Mouse (Mus musculus): Measurements from ENCODE around the gene Ttc41.

Ttc41 gene

GRCm38 (mm10) chr10:86744306-86744705 is 38.7 kb downstream of the Ttc41 start:
- ATAC-seq (ENCODE audit: insufficient number of reproducible peaks, low FRiP score, low TSS enrichment), result no peak

GRCm38 (mm10) chr10:86755816-86756502 is 50.3 kb downstream of the Ttc41 start:
- ATAC-seq (ENCODE audit: insufficient number of reproducible peaks, low FRiP score, low TSS enrichment), result no peak

GRCm38 (mm10) chr10:86757724-86758123 is 52.1 kb downstream of the Ttc41 start:
- no peak for ATAC-seq (ENCODE audit: insufficient number of reproducible peaks, low FRiP score, low TSS enrichment)

- no peak for ATAC-seq (ENCODE audit: insufficient number of reproducible peaks, low FRiP score, low TSS enrichment)
Measured at GRCm38 (mm10) chr10:86758211-86758610, 52.6 kb downstream of the Ttc41 start.

- ATAC-seq (ENCODE audit: insufficient number of reproducible peaks, low FRiP score, low TSS enrichment), result no peak
Measured at GRCm38 (mm10) chr10:86761236-86761635, 55.6 kb downstream of the Ttc41 start.

- no peak for ATAC-seq (ENCODE audit: insufficient number of reproducible peaks, low FRiP score, low TSS enrichment)
Measured at GRCm38 (mm10) chr10:86761722-86762383, 56.2 kb downstream of the Ttc41 start.

GRCm38 (mm10) chr10:86762384-86762730 is 56.7 kb downstream of the Ttc41 start:
- ATAC-seq (ENCODE audit: insufficient number of reproducible peaks, low FRiP score, low TSS enrichment), result no peak

- ATAC-seq (ENCODE audit: insufficient number of reproducible peaks, low FRiP score, low TSS enrichment), result no peak
Measured at GRCm38 (mm10) chr10:86763672-86764071, 58.1 kb downstream of the Ttc41 start, which contains the start of gene Gm49358. Gene Gm49358, plus strand, starts transcription at chr10:86763972.

- ATAC-seq (ENCODE audit: insufficient number of reproducible peaks, low FRiP score, low TSS enrichment), result no peak
Measured at GRCm38 (mm10) chr10:86765344-86765966, 59.8 kb downstream of the Ttc41 start.

GRCm38 (mm10) chr10:86769216-86769615 is 63.6 kb downstream of the Ttc41 start:
- no peak for ATAC-seq (ENCODE audit: insufficient number of reproducible peaks, low FRiP score, low TSS enrichment)

GRCm38 (mm10) chr10:86769797-86770196 is 64.2 kb downstream of the Ttc41 start:
- no peak for ATAC-seq (ENCODE audit: insufficient number of reproducible peaks, low FRiP score, low TSS enrichment)

GRCm38 (mm10) chr10:86771701-86772100 is 66.1 kb downstream of the Ttc41 start:
- no peak for ATAC-seq (ENCODE audit: insufficient number of reproducible peaks, low FRiP score, low TSS enrichment)

GRCm38 (mm10) chr10:86772231-86772631 is 66.6 kb downstream of the Ttc41 start:
- no peak for ATAC-seq (ENCODE audit: insufficient number of reproducible peaks, low FRiP score, low TSS enrichment)

- ATAC-seq (ENCODE audit: insufficient number of reproducible peaks, low FRiP score, low TSS enrichment), result no peak
Measured at GRCm38 (mm10) chr10:86773360-86773759, 67.7 kb downstream of the Ttc41 start.

- no peak for ATAC-seq (ENCODE audit: insufficient number of reproducible peaks, low FRiP score, low TSS enrichment)
Measured at GRCm38 (mm10) chr10:86776281-86776680, 70.7 kb downstream of the Ttc41 start.

GRCm38 (mm10) chr10:86777614-86778319 is 72.2 kb downstream of the Ttc41 start:
- ATAC-seq (ENCODE audit: insufficient number of reproducible peaks, low FRiP score, low TSS enrichment), result no peak

- peak; percentile 89 for ATAC-seq (ENCODE audit: insufficient number of reproducible peaks, low FRiP score, low TSS enrichment)
Measured at GRCm38 (mm10) chr10:86778398-86779116, 72.9 kb downstream of the Ttc41 start, which contains the start of gene Nt5dc3. Gene Nt5dc3, plus strand, starts transcription at chr10:86779005.

- peak; percentile 33 for ATAC-seq (ENCODE audit: insufficient number of reproducible peaks, low FRiP score, low TSS enrichment)
Measured at GRCm38 (mm10) chr10:86779117-86779755, 73.6 kb downstream of the Ttc41 start.

- no peak for ATAC-seq (ENCODE audit: insufficient number of reproducible peaks, low FRiP score, low TSS enrichment)
Measured at GRCm38 (mm10) chr10:86779816-86780500, 74.3 kb downstream of the Ttc41 start.
